Mouse (Mus musculus) layer of hippocampus, adult 8-10 months (tissue): ENCODE results near the gene Cd247. TPM values are rescaled to one million over a fixed set of nuclear protein-coding genes. Genes with fewer than 3 reads are reported as not detected.

ENCODE experiments used
- DNase-seq, 2 experiments: peaks; one replicate each; pipeline ENCODE4 v3.0.0; 2022; ENCODE audit warnings: low spot score in 2 of 2
- total RNA-seq, 4 experiments: library from RNA; stranded (reverse); gene quantifications; 2 replicates each; pipeline ENCODE4 v1.2.4; 2022

Gene Cd247
- total RNA-seq, 4 experiments from 2014 or later = 0.43 TPM; not detected in 3

DNA sequence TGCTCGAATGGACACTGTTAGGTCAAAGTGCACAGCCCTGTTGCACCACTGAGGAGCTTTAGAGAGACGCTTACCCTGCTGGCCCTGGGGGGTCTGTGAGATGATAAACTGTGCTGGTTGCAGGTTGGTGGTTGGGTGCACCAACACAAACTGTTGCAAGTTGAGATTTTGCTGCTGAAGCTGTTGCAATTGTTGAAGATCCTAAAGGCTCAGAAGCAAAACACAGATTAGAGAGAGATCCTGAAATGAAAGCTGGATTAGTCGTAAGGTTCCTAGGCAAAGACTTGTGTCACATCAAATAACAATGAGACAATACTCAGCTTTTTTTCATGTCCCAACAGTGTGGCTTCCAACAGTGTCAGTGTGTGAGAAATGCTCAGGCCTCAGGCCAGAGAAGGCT is 120.3 kb downstream of the Cd247 start:
- no peak for DNase-seq

GRCm38 (mm10) chr1:165909471-165909870 is 121.0 kb downstream of the Cd247 start:
- no peak for DNase-seq

GRCm38 (mm10) chr1:165913720-165914415 is 125.4 kb downstream of the Cd247 start:
- DNase-seq = no peak

GRCm38 (mm10) chr1:165914416-165914801 is 125.9 kb downstream of the Cd247 start:
- DNase-seq = no peak

GRCm38 (mm10) chr1:165921026-165921425 is 132.5 kb downstream of the Cd247 start:
- no peak for DNase-seq

GRCm38 (mm10) chr1:165922488-165922887 is 134.0 kb downstream of the Cd247 start:
- no peak for DNase-seq

DNA sequence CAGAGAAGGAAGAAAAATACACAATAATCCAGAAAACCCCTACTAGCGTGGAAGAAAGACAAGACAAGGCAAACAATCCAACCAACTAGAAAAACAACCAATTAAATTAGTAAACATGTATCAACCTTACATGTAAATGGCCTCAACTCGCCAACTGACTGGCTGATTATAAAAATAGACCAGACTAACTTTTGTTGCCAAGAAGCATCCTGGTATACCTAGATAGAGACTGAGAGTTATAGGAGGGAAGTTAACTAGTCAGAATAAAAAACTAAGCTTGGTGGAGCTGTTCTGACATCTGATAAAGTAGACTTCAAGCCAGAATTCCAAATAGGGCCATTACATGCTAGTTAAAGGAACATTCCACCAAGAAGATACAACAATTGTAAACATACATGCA is 136.7 kb downstream of the Cd247 start:
- no peak for DNase-seq

Other genes starting within 250 kb of the Cd247 start
- 10 to 100 TPM; 25.9 to 38.3 (median 31.6) TPM for gene Mpzl1, start 154.1 kb upstream of the Cd247 start, total RNA-seq
- gene Rcsd1, start 78.9 kb upstream of the Cd247 start, total RNA-seq = 1 to 10 TPM; 4.2 to 8.6 (median 6.3) TPM
- 10 to 100 TPM; 27.6 to 49.9 (median 40.4) TPM for gene Creg1, start 24.9 kb upstream of the Cd247 start, total RNA-seq
- gene Pou2f1, start 214.0 kb downstream of the Cd247 start, total RNA-seq = 10 to 100 TPM; 17.0 to 23.2 (median 21.1) TPM